Mouse (Mus musculus): ENCODE measurements around the gene Tcaf3. TPM values are rescaled to one million over a fixed set of nuclear protein-coding genes. Genes with fewer than 3 reads are reported as not detected.

The Tcaf3 gene
- polyA plus RNA-seq, 1 experiment, result not detected

GRCm38 (mm10) chr6:42560885-42561284 is 36.6 kb downstream of the Tcaf3 start:
- Histone ChIP-seq H3K4me3 (replicated peaks; ENCODE audit: control insufficient read depth, low read depth, low read length) (no peak overlapping the region), H3K27ac (ENCODE audit: control insufficient read depth, insufficient read depth, low read depth, low read length, poor library complexity) (no peak overlapping the region), H3K4me1 (ENCODE audit: control insufficient read depth, insufficient read depth, low read length) (no peaks in the 10 kb centered on the region)
- 72% methylated on average over 5 of the region's 5 CpGs for WGBS
- TF ChIP-seq POLR2A (IDR thresholded peaks at IDR 0.05; ENCODE audit: borderline replicate concordance, control insufficient read depth, low read depth, low read length) (no peak), CTCF (IDR thresholded peaks at IDR 0.05; ENCODE audit: control insufficient read depth, insufficient read depth, low read length) (no peak)

GRCm38 (mm10) chr6:42558641-42559040 is 38.9 kb downstream of the Tcaf3 start:
- no peak overlapping the region for H3K4me3 ChIP-seq (replicated peaks; ENCODE audit: control insufficient read depth, low read depth, low read length)
- H3K27ac ChIP-seq (ENCODE audit: control insufficient read depth, insufficient read depth, low read depth, low read length, poor library complexity), result no peak overlapping the region
- TF ChIP-seq POLR2A (IDR thresholded peaks at IDR 0.05; ENCODE audit: borderline replicate concordance, control insufficient read depth, low read depth, low read length) (no peak), CTCF (IDR thresholded peaks at IDR 0.05; ENCODE audit: control insufficient read depth, insufficient read depth, low read length) (no peak)
- WGBS, result 95% methylated on average over 14 of the region's 14 CpGs
- no peaks in the 10 kb centered on the region for H3K4me1 ChIP-seq (ENCODE audit: control insufficient read depth, insufficient read depth, low read length)

- Histone ChIP-seq H3K4me3 (replicated peaks; ENCODE audit: control insufficient read depth, low read depth, low read length) (no peak within 1 kb of the TSS), H3K4me1 (ENCODE audit: control insufficient read depth, insufficient read depth, low read length) (no peaks in the 10 kb centered on the region), H3K27ac (ENCODE audit: control insufficient read depth, insufficient read depth, low read depth, low read length, poor library complexity) (no peak within 1 kb of the TSS)
- WGBS, result 72% methylated on average over 4 of the region's 4 CpGs
- TF ChIP-seq CTCF (IDR thresholded peaks at IDR 0.05; ENCODE audit: control insufficient read depth, insufficient read depth, low read length), result no peak
- TF ChIP-seq POLR2A (IDR thresholded peaks at IDR 0.05; ENCODE audit: borderline replicate concordance, control insufficient read depth, low read depth, low read length), result no peak
These were observed 50.0 kb downstream of the Tcaf3 start, which contains the start of gene Olfr455 for GRCm38 (mm10) chr6:42547461-42547860. Gene Olfr455 (minus strand): TSS chr6:42547587.

- no peak for TF ChIP-seq CTCF (IDR thresholded peaks at IDR 0.05; ENCODE audit: control insufficient read depth, insufficient read depth, low read length)
- TF ChIP-seq POLR2A (IDR thresholded peaks at IDR 0.05; ENCODE audit: borderline replicate concordance, control insufficient read depth, low read depth, low read length), result no peak
- H3K27ac ChIP-seq (ENCODE audit: control insufficient read depth, insufficient read depth, low read depth, low read length, poor library complexity), result no peak overlapping the region
- H3K4me1 ChIP-seq (ENCODE audit: control insufficient read depth, insufficient read depth, low read length), result no peaks in the 10 kb centered on the region
- 73% methylated on average over 2 of the region's 2 CpGs for WGBS
- H3K4me3 ChIP-seq (replicated peaks; ENCODE audit: control insufficient read depth, low read depth, low read length), result no peak overlapping the region
These were observed 51.3 kb downstream of the Tcaf3 start for GRCm38 (mm10) chr6:42546180-42546579.

GRCm38 (mm10) chr6:42545451-42545885 is 52.0 kb downstream of the Tcaf3 start:
- Histone ChIP-seq H3K27ac (ENCODE audit: control insufficient read depth, insufficient read depth, low read depth, low read length, poor library complexity) (no peak overlapping the region), H3K4me1 (ENCODE audit: control insufficient read depth, insufficient read depth, low read length) (no peaks in the 10 kb centered on the region), H3K4me3 (replicated peaks; ENCODE audit: control insufficient read depth, low read depth, low read length) (no peak overlapping the region)
- no peak for TF ChIP-seq CTCF (IDR thresholded peaks at IDR 0.05; ENCODE audit: control insufficient read depth, insufficient read depth, low read length)
- TF ChIP-seq POLR2A (IDR thresholded peaks at IDR 0.05; ENCODE audit: borderline replicate concordance, control insufficient read depth, low read depth, low read length), result no peak
- WGBS, result 65% methylated on average over 2 of the region's 2 CpGs

GRCm38 (mm10) chr6:42544846-42545245 is 52.6 kb downstream of the Tcaf3 start:
- no peaks in the 10 kb centered on the region for H3K4me1 ChIP-seq (ENCODE audit: control insufficient read depth, insufficient read depth, low read length)

GRCm38 (mm10) chr6:42542036-42543031 is 55.2 kb downstream of the Tcaf3 start:
- no peak overlapping the region for H3K4me3 ChIP-seq (replicated peaks; ENCODE audit: control insufficient read depth, low read depth, low read length)
- WGBS, result 69% methylated on average over 4 of the region's 4 CpGs

More at GRCm38 (mm10) chr6:42544846-42545245, 52.6 kb downstream of the Tcaf3 start:
- Histone ChIP-seq H3K4me3 (replicated peaks; ENCODE audit: control insufficient read depth, low read depth, low read length) (no peak overlapping the region), H3K27ac (ENCODE audit: control insufficient read depth, insufficient read depth, low read depth, low read length, poor library complexity) (no peak overlapping the region)
- no peak for TF ChIP-seq POLR2A (IDR thresholded peaks at IDR 0.05; ENCODE audit: borderline replicate concordance, control insufficient read depth, low read depth, low read length)
- TF ChIP-seq CTCF (IDR thresholded peaks at IDR 0.05; ENCODE audit: control insufficient read depth, insufficient read depth, low read length), result no peak
- WGBS, result 59% methylated on average over 1 of the region's 1 CpGs

GRCm38 (mm10) chr6:42540681-42541080 is 56.8 kb downstream of the Tcaf3 start:
- Histone ChIP-seq H3K4me1 (ENCODE audit: control insufficient read depth, insufficient read depth, low read length) (no peaks in the 10 kb centered on the region), H3K27ac (ENCODE audit: control insufficient read depth, insufficient read depth, low read depth, low read length, poor library complexity) (no peak overlapping the region), H3K4me3 (replicated peaks; ENCODE audit: control insufficient read depth, low read depth, low read length) (no peak overlapping the region)
- TF ChIP-seq POLR2A (IDR thresholded peaks at IDR 0.05; ENCODE audit: borderline replicate concordance, control insufficient read depth, low read depth, low read length) (no peak), CTCF (IDR thresholded peaks at IDR 0.05; ENCODE audit: control insufficient read depth, insufficient read depth, low read length) (no peak)
- 68% methylated on average over 1 of the region's 1 CpGs for WGBS

More at GRCm38 (mm10) chr6:42542036-42543031, 55.2 kb downstream of the Tcaf3 start:
- no peaks in the 10 kb centered on the region for H3K4me1 ChIP-seq (ENCODE audit: control insufficient read depth, insufficient read depth, low read length)
- TF ChIP-seq CTCF (IDR thresholded peaks at IDR 0.05; ENCODE audit: control insufficient read depth, insufficient read depth, low read length) (no peak), POLR2A (IDR thresholded peaks at IDR 0.05; ENCODE audit: borderline replicate concordance, control insufficient read depth, low read depth, low read length) (no peak)
- H3K27ac ChIP-seq (ENCODE audit: control insufficient read depth, insufficient read depth, low read depth, low read length, poor library complexity), result no peak overlapping the region
